Mouse (Mus musculus) intestine, postnatal 0 days (tissue): ENCODE data around the gene Cela1. TPM values are rescaled to one million over a fixed set of nuclear protein-coding genes. Genes with fewer than 3 reads are reported as not detected.
A peak's percentile ranks its signal among the peaks of the same experiment; 100 is the strongest.

Source experiments
- ATAC-seq: fragments of 200-750 bp; cut with Nextera tagmentation; 2 replicates; pipeline ENCODE4 v1.8.0; 2017; ENCODE audit warnings: mild to moderate bottlenecking, moderate TSS enrichment, moderate library complexity
- H3K27ac ChIP-seq: fragments of 300-500 bp; sonication (generic); 2 replicates; pipeline ENCODE4 v1.5.1; 2014; ENCODE audit warnings: mild to moderate bottlenecking, low read depth, low read length, moderate library complexity
- H3K27me3 ChIP-seq: fragments of 300-500 bp; sonication (generic); replicated peaks from 2 replicates; pipeline ENCODE4 v1.6.1; 2014; ENCODE audit warnings: low read length, mixed read lengths; ENCODE audit not compliant: control insufficient read depth, insufficient read depth
- H3K36me3 ChIP-seq: fragments of 300-500 bp; sonication (generic); 2 replicates; pipeline ENCODE4 v1.6.1; 2014; ENCODE audit warnings: mild to moderate bottlenecking, moderate library complexity; ENCODE audit not compliant: control insufficient read depth, insufficient read depth
- H3K4me1 ChIP-seq: fragments of 300-500 bp; sonication (generic); replicated peaks from 2 replicates; pipeline ENCODE4 v1.6.1; 2014; ENCODE audit warnings: antibody characterized with exemption, low read length, mixed read lengths; ENCODE audit not compliant: control insufficient read depth, insufficient read depth
- H3K4me2 ChIP-seq: fragments of 300-500 bp; sonication (generic); replicated peaks from 2 replicates; pipeline ENCODE4 v1.6.1; 2014; ENCODE audit warnings: low read depth, mild to moderate bottlenecking, moderate library complexity
- H3K4me3 ChIP-seq: fragments of 300-500 bp; sonication (generic); 2 replicates; pipeline ENCODE4 v1.5.1; 2014; ENCODE audit warnings: low read depth, low read length
- H3K9ac ChIP-seq: fragments of 300-500 bp; sonication (generic); 2 replicates; pipeline ENCODE4 v1.6.1; 2014; ENCODE audit warnings: mild to moderate bottlenecking, low read depth, low read length
- H3K9me3 ChIP-seq: fragments of 300-500 bp; sonication (generic); 2 replicates; pipeline ENCODE4 v1.6.1; 2016; ENCODE audit warnings: mixed run types; ENCODE audit not compliant: control insufficient read depth
- CTCF ChIP-seq: sonication (generic); IDR thresholded peaks from 2 replicates; pipeline ENCODE4 v1.5.1; 2016; ENCODE audit warnings: low read depth, mild to moderate bottlenecking, control low read depth, antibody characterized with exemption, moderate library complexity
- WGBS: fragments of 180-500 bp; shearing (Covaris S2); extraction: QIAGEN DNeasy Blood & Tissue Kit; methylation state at CpG from one replicate; pipeline ENCODE4 v1.1.7; 2014; 5-methylcytosine and 5-hydroxymethylcytosine counted together
- polyA plus RNA-seq: library from polyadenylated mRNA; unstranded; fragments of >200 nt; fragmentation: Nextera tagmentation; extraction: Ambion mirVana; gene quantifications from 2 replicates; pipeline ENCODE4 v1.2.1, GENCODE M21; 2015

The Cela1 gene
- polyA plus RNA-seq, 1 experiment from 2014 or later, result 37.2 TPM

- Histone ChIP-seq H3K4me2 (no peak overlapping the region), H3K9me3 (no peaks in the 10 kb centered on the region), H3K36me3 (no peaks in the 10 kb centered on the region), H3K27me3 (no peaks in the 10 kb centered on the region), H3K9ac (no peak overlapping the region), H3K4me3 (no peak overlapping the region), H3K4me1 (0 out of 2 replicates have a peak, but pooled peaks cover 4% of the 10 kb centered on the region), H3K27ac (no peak overlapping the region)
- 0 out of 2 replicates have a peak, but pooled peaks have one; percentile 7 for ATAC-seq
- WGBS, result 46% methylated on average over 2 of the region's 2 CpGs
- TF ChIP-seq CTCF, result peak; percentile 93
Measured at GRCm38 (mm10) chr15:100683041-100683440, 4.7 kb downstream of the Cela1 start.

GRCm38 (mm10) chr15:100681770-100682169, 6.0 kb downstream of the Cela1 start:
- Histone ChIP-seq H3K27me3 (no peaks in the 10 kb centered on the region), H3K9ac (no peak overlapping the region), H3K4me3 (no peak overlapping the region), H3K4me1 (0 out of 2 replicates have a peak, but pooled peaks cover 4% of the 10 kb centered on the region), H3K9me3 (no peaks in the 10 kb centered on the region), H3K4me2 (no peak overlapping the region; the same call in 1 of the 2 replicates), H3K27ac (no peak overlapping the region), H3K36me3 (no peaks in the 10 kb centered on the region)
- no peak for TF ChIP-seq CTCF
- no peak for ATAC-seq
- WGBS, result 43% methylated on average over 7 of the region's 7 CpGs

- H3K4me3 ChIP-seq, result no peak overlapping the region
- H3K4me2 ChIP-seq, result no peak overlapping the region
- TF ChIP-seq CTCF, result no peak
- H3K36me3 ChIP-seq, result no peaks in the 10 kb centered on the region
- H3K27me3 ChIP-seq, result no peaks in the 10 kb centered on the region
- no peaks in the 10 kb centered on the region for H3K9me3 ChIP-seq
- no peak for ATAC-seq
- 40% methylated on average over 3 of the region's 3 CpGs for WGBS
- no peak overlapping the region for H3K9ac ChIP-seq
- H3K27ac ChIP-seq, result no peak overlapping the region; the same call in 1 of the 2 replicates
- H3K4me1 ChIP-seq, result 0 out of 2 replicates have a peak, but pooled peaks cover 4% of the 10 kb centered on the region
Measured at GRCm38 (mm10) chr15:100680381-100680780, 7.3 kb downstream of the Cela1 start.

GRCm38 (mm10) chr15:100679005-100679404, 8.7 kb downstream of the Cela1 start:
- Histone ChIP-seq H3K36me3 (no peaks in the 10 kb centered on the region), H3K4me2 (peak overlapping the region; percentile 41), H3K27me3 (no peaks in the 10 kb centered on the region), H3K4me1 (0 out of 2 replicates have a peak, but pooled peaks cover 4% of the 10 kb centered on the region), H3K9ac (no peak overlapping the region), H3K9me3 (no peaks in the 10 kb centered on the region), H3K4me3 (no peak overlapping the region), H3K27ac (peak overlapping the region; percentile 54)
- ATAC-seq, result peak; percentile 60
- WGBS, result 37% methylated on average over 14 of the region's 14 CpGs
- no peak for TF ChIP-seq CTCF

DNA sequence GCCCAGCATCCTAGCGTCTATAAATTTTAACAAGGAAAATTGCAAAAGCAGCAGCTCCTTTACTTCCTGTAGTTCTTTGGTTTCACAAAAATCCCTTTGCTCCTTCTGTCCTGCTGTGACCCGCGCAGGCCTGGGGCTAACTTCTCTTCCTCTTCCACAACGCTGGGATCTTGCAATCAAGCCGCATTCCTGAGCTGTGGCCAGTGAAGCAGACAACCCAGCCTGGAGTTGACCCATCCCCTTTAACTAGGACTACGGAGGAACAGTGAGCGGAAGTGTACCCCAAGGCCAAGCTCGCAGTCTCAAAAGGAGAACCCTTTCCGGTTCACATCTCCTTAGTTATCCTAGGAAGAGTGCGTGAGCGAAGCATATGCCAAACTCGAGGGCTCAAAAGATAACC, 9.1 kb downstream of the Cela1 start:
- no peak for TF ChIP-seq CTCF
- 48% methylated on average over 12 of the region's 12 CpGs for WGBS
- Histone ChIP-seq H3K9ac (no peak overlapping the region), H3K36me3 (no peaks in the 10 kb centered on the region), H3K27ac (peak overlapping the region; percentile 54), H3K4me2 (peak overlapping the region; percentile 41; the same call in 1 of the 2 replicates), H3K9me3 (no peaks in the 10 kb centered on the region), H3K4me1 (0 out of 2 replicates have a peak, but pooled peaks cover 4% of the 10 kb centered on the region), H3K27me3 (no peaks in the 10 kb centered on the region), H3K4me3 (no peak overlapping the region)
- ATAC-seq, result peak; percentile 16

DNA sequence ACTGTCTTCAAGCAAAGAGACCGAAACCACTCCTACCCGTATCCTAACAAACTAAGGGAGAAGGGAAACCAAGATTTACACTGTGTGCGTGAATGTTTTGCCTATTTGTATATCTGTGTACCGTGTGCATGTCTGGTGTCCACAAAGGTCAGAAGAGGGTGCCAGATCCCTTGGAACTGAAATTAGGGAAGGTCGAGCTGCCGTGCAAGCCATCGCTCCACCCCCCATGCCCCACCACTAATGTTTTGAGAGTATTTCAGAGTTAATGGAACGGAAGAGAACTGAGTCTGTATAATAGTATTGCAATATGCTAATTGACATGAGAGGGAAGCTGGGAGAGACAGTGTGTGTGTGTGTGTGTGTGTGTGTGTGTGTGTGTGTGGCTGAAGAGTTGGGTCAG, 10.0 kb downstream of the Cela1 start:
- no peaks in the 10 kb centered on the region for H3K36me3 ChIP-seq
- no peaks in the 10 kb centered on the region for H3K9me3 ChIP-seq
- 89% methylated on average over 8 of the region's 8 CpGs for whole genome bisulfite sequencing
- ATAC-seq, result no peak
- H3K4me1 ChIP-seq, result 0 out of 2 replicates have a peak, but pooled peaks cover 4% of the 10 kb centered on the region
- H3K4me2 ChIP-seq, result no peak overlapping the region
- no peak for TF ChIP-seq CTCF
- H3K27ac ChIP-seq, result no peak overlapping the region
- no peak overlapping the region for H3K4me3 ChIP-seq
- no peaks in the 10 kb centered on the region for H3K27me3 ChIP-seq
- H3K9ac ChIP-seq, result no peak overlapping the region

DNA sequence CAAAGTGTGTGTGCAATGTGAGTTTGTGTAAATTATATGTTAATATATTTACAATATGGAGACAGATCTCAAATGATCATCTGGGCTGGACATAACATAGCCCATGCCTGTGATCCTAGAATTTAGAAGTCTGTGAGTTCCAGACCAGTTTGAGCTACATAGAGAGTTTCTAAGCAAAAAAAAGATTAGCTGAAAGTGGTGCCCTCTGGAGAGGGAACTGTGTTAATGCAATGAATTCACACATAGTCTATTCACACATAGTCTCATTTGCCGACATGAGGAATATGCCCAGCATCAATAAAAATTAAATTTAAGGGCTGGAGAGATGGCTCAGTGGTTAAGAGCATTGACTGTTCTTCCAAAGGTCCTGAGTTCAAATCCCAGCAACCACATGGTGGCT, 11.2 kb downstream of the Cela1 start:
- ATAC-seq, result no peak
- no peaks in the 10 kb centered on the region for H3K27me3 ChIP-seq

More for the DNA sequence above, 11.2 kb downstream of the Cela1 start:
- H3K4me2 ChIP-seq, result no peak overlapping the region
- no peak overlapping the region for H3K9ac ChIP-seq
- 76% methylated on average over 1 of the region's 1 CpGs for WGBS
- no peaks in the 10 kb centered on the region for H3K9me3 ChIP-seq
- H3K36me3 ChIP-seq, result no peaks in the 10 kb centered on the region
- peak; percentile 56 for TF ChIP-seq CTCF
- no peak overlapping the region for H3K4me3 ChIP-seq
- 0 out of 2 replicates have a peak, but pooled peaks cover 4% of the 10 kb centered on the region for H3K4me1 ChIP-seq
- no peak overlapping the region for H3K27ac ChIP-seq
